Mouse (Mus musculus) neural tube, embryonic 14.5 days (tissue): ENCODE data around the gene Best1. TPM values are rescaled to one million over a fixed set of nuclear protein-coding genes. Genes with fewer than 3 reads are reported as not detected.
"Not testable (repeated sequence)": the region's sequence is repeated elsewhere in the genome, so short reads cannot be mapped to it uniquely, and the experiment has no call there.

ENCODE experiments used
- ATAC-seq: fragments of 200-750 bp; cut with Nextera tagmentation; 2 replicates; pipeline ENCODE4 v1.8.0; 2017; ENCODE audit warnings: low read depth, mild to moderate bottlenecking, moderate TSS enrichment, moderate library complexity
- H3K27ac ChIP-seq: fragments of 300-500 bp; sonication (generic); 2 replicates; pipeline ENCODE4 v1.5.1; 2014; ENCODE audit warnings: low read depth, mild to moderate bottlenecking, control low read depth, low read length, moderate library complexity, mixed read lengths
- H3K27me3 ChIP-seq: fragments of 300-500 bp; sonication (generic); 2 replicates; pipeline ENCODE4 v1.6.1; 2014; ENCODE audit warnings: low read length; ENCODE audit not compliant: control insufficient read depth, insufficient read depth
- H3K36me3 ChIP-seq: fragments of 300-500 bp; sonication (generic); 2 replicates; pipeline ENCODE4 v1.6.1; 2014; ENCODE audit warnings: low read length, mixed read lengths; ENCODE audit not compliant: control insufficient read depth, insufficient read depth
- H3K4me1 ChIP-seq: fragments of 300-500 bp; sonication (generic); 2 replicates; pipeline ENCODE4 v1.6.1; 2014; ENCODE audit warnings: low read length; ENCODE audit not compliant: control insufficient read depth, insufficient read depth
- H3K4me2 ChIP-seq: fragments of 300-500 bp; sonication (generic); 2 replicates; pipeline ENCODE4 v1.6.1; 2014; ENCODE audit warnings: mild to moderate bottlenecking, low read depth, low read length, control low read depth
- H3K4me3 ChIP-seq: fragments of 300-500 bp; sonication (generic); 2 replicates; pipeline ENCODE4 v1.5.1; 2014; ENCODE audit warnings: low read depth, low read length, control low read depth, mixed read lengths
- H3K9ac ChIP-seq: fragments of 300-500 bp; sonication (generic); replicated peaks from 2 replicates; pipeline ENCODE4 v1.6.1; 2014; ENCODE audit warnings: low read depth, mild to moderate bottlenecking, control low read depth, low read length, mixed read lengths
- H3K9me3 ChIP-seq: fragments of 300-500 bp; sonication (generic); 2 replicates; pipeline ENCODE4 v1.6.1; 2016; ENCODE audit warnings: low read length; ENCODE audit not compliant: control insufficient read depth
- WGBS: fragments of 180-500 bp; shearing (Covaris S2); extraction: QIAGEN DNeasy Blood & Tissue Kit; methylation state at CpG from one replicate; pipeline ENCODE4 v1.1.7; 2014; 5-methylcytosine and 5-hydroxymethylcytosine counted together
- polyA plus RNA-seq: library from polyadenylated mRNA; unstranded; fragments of >200 nt; fragmentation: Nextera tagmentation; extraction: Ambion mirVana; gene quantifications from 2 replicates; pipeline ENCODE4 v1.2.1, GENCODE M21; 2014

Best1 gene
- polyA plus RNA-seq, 1 experiment from 2014 or later, result 2.3 TPM

- 67% methylated on average over 4 of the region's 4 CpGs for WGBS
- H3K4me2 ChIP-seq, result peak overlapping the region; percentile 70
- H3K27me3 ChIP-seq, result no peaks in the 10 kb centered on the region
- H3K4me3 ChIP-seq, result peak overlapping the region; percentile 83
- no peak for ATAC-seq
- H3K27ac ChIP-seq, result peak overlapping the region; percentile 91
- peak overlapping the region; percentile 51 for H3K9ac ChIP-seq
- H3K9me3 ChIP-seq, result no peaks in the 10 kb centered on the region
- H3K36me3 ChIP-seq, result peaks cover 17% of the 10 kb centered on the region
- peaks cover 14% of the 10 kb centered on the region; the same call in 1 of the 2 replicates for H3K4me1 ChIP-seq
Observed at GRCm38 (mm10) chr19:9981621-9982020, 19.8 kb downstream of the Best1 start.

- no peak for ATAC-seq
- Histone ChIP-seq H3K9me3 (no peaks in the 10 kb centered on the region), H3K4me1 (peaks cover 14% of the 10 kb centered on the region; the same call in 1 of the 2 replicates), H3K36me3 (peaks cover 8% of the 10 kb centered on the region), H3K9ac (no peak within 1 kb of the TSS), H3K4me3 (no peak within 1 kb of the TSS), H3K27me3 (no peaks in the 10 kb centered on the region), H3K4me2 (peak within 1 kb of the TSS; percentile 70), H3K27ac (no peak within 1 kb of the TSS)
- WGBS, result 91% methylated on average over 4 of the region's 4 CpGs
Observed at GRCm38 (mm10) chr19:9980258-9980657, 21.2 kb downstream of the Best1 start, which contains the start of gene Fth1. TSS of gene Fth1 (plus strand) at chr19:9980598.

- Histone ChIP-seq H3K9ac (no peak overlapping the region), H3K27ac (no peak overlapping the region)
Observed at GRCm38 (mm10) chr19:9979156-9979555, 22.3 kb downstream of the Best1 start.

GRCm38 (mm10) chr19:9978431-9978951, 22.9 kb downstream of the Best1 start:
- Histone ChIP-seq H3K36me3 (no peaks in the 10 kb centered on the region), H3K9ac (no peak overlapping the region), H3K4me3 (no peak overlapping the region), H3K4me2 (no peak overlapping the region), H3K9me3 (no peaks in the 10 kb centered on the region), H3K27me3 (no peaks in the 10 kb centered on the region), H3K27ac (no peak overlapping the region), H3K4me1 (peaks cover 6% of the 10 kb centered on the region; the same call in 1 of the 2 replicates)
- WGBS, result 64% methylated on average over 5 of the region's 5 CpGs
- ATAC-seq, result no peak

More at GRCm38 (mm10) chr19:9979156-9979555, 22.3 kb downstream of the Best1 start:
- Histone ChIP-seq H3K4me2 (no peak overlapping the region), H3K9me3 (no peaks in the 10 kb centered on the region), H3K4me3 (no peak overlapping the region), H3K36me3 (no peaks in the 10 kb centered on the region), H3K27me3 (no peaks in the 10 kb centered on the region), H3K4me1 (peaks cover 13% of the 10 kb centered on the region; the same call in 1 of the 2 replicates)
- ATAC-seq, result no peak
- WGBS, result 81% methylated on average over 2 of the region's 2 CpGs

GRCm38 (mm10) chr19:9977085-9977484, 24.3 kb downstream of the Best1 start:
- Histone ChIP-seq H3K4me2 (no peak overlapping the region), H3K27me3 (no peaks in the 10 kb centered on the region), H3K4me1 (peaks cover 4% of the 10 kb centered on the region; the same call in 1 of the 2 replicates), H3K9me3 (no peaks in the 10 kb centered on the region), H3K27ac (no peak overlapping the region), H3K4me3 (no peak overlapping the region), H3K9ac (no peak overlapping the region), H3K36me3 (no peaks in the 10 kb centered on the region)
- WGBS, result 86% methylated on average over 10 of the region's 10 CpGs
- no peak for ATAC-seq

GRCm38 (mm10) chr19:9974853-9975252, 26.6 kb downstream of the Best1 start:
- 71% methylated on average over 2 of the region's 2 CpGs for WGBS
- H3K4me3 ChIP-seq, H3K4me2 ChIP-seq, H3K9ac ChIP-seq, H3K27me3 ChIP-seq, ATAC-seq, H3K36me3 ChIP-seq, H3K9me3 ChIP-seq, H3K27ac ChIP-seq, H3K4me1 ChIP-seq: not testable (repeated sequence)

- H3K27ac ChIP-seq, result no peak overlapping the region
- no peak for ATAC-seq
- 71% methylated on average over 8 of the region's 10 CpGs for WGBS
Observed at GRCm38 (mm10) chr19:9968081-9968787, 33.2 kb downstream of the Best1 start.

GRCm38 (mm10) chr19:9966096-9966867, 35.2 kb downstream of the Best1 start:
- Histone ChIP-seq H3K36me3 (no peaks in the 10 kb centered on the region), H3K4me2 (no peak overlapping the region), H3K9ac (no peak overlapping the region), H3K27ac (no peak overlapping the region), H3K27me3 (no peaks in the 10 kb centered on the region), H3K9me3 (no peaks in the 10 kb centered on the region), H3K4me1 (no peaks in the 10 kb centered on the region), H3K4me3 (no peak overlapping the region)
- 58% methylated on average over 2 of the region's 2 CpGs for WGBS
- no peak for ATAC-seq

More at GRCm38 (mm10) chr19:9968081-9968787, 33.2 kb downstream of the Best1 start:
- Histone ChIP-seq H3K4me1 (no peaks in the 10 kb centered on the region), H3K36me3 (no peaks in the 10 kb centered on the region), H3K27me3 (no peaks in the 10 kb centered on the region), H3K9me3 (no peaks in the 10 kb centered on the region), H3K4me2 (no peak overlapping the region), H3K4me3 (no peak overlapping the region), H3K9ac (no peak overlapping the region)
